Mouse (Mus musculus) kidney, adult 2 months (tissue): ENCODE data around the gene Spns2.

Source experiments
- CTCF ChIP-seq: fragments of 200-500 bp; conservative IDR thresholded peaks from 2 replicates; pipeline ENCODE4 v1.5.1; 2011; ENCODE audit warnings: low read depth, mild to moderate bottlenecking, control low read depth, low read length, moderate library complexity, mixed read lengths; ENCODE audit not compliant: insufficient read depth, insufficient read length
- POLR2A ChIP-seq: fragments of 200-500 bp; IDR thresholded peaks from one replicate; pipeline ENCODE4 v1.6.1; 2011; ENCODE audit warnings: low read depth, low read length, control low read depth

DNA sequence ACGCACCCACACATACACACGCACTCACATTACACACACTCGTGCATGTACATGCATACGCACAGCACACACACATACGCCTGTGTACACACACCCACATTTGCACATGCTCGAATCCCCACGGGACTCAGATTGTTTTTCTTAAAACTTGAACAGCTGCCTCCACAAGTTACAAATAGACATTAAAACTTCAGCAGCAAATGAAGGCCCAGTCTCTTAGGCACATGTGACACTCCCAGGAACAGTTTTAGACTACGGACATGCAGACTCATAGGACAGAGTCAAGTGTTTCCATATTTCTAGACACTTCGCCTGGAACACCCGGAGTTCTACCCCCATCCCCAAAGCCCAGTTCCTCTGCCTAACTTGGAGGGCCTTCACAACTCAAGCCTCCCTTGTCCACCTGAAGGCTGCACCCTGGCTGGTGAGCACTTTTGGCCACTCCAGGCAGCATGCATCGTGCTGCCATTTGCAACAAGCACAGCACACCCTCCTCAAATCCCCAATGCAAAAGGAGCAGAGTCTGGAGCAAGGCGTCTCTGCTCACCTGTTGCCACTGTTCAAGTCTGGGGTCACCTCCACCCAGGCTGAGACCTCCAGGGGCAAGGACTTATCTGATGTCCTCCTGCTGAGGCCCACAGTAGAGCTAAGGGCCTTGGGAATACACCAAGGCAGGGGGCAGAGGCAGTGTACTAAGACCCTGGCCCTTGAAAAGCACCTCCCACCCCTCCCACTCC is 79.9 kb downstream of the Spns2 start:
- TF ChIP-seq CTCF (no peak), POLR2A (no peak)
